Mouse (Mus musculus): ENCODE measurements at regions not wholly inside any gene's neighbourhood (a gene's known extent, or its start where the extent isn't known, plus 50 kb on each side); places are given as distances from the start of the nearest gene placed in this dataset.

- ATAC-seq (ENCODE audit: low FRiP score, low TSS enrichment) = no peak
- 72% methylated on average over 4 of the region's 4 CpGs for WGBS
- H3K27ac ChIP-seq (ENCODE audit: low read length) = peak overlapping the region; percentile 90
- H3K9ac ChIP-seq (replicated peaks; ENCODE audit: low read length) = no peak overlapping the region
- H3K4me2 ChIP-seq (replicated peaks; ENCODE audit: low read depth, low read length) = no peak overlapping the region
- H3K4me1 ChIP-seq (ENCODE audit: insufficient read depth, low read length) = peaks cover 39% of the 10 kb centered on the region
- no peaks in the 10 kb centered on the region for H3K36me3 ChIP-seq (ENCODE audit: insufficient read depth, low read length)
- no peaks in the 10 kb centered on the region for H3K9me3 ChIP-seq (ENCODE audit: low read length)
- H3K4me3 ChIP-seq (ENCODE audit: low read length) = no peak overlapping the region
- no peaks in the 10 kb centered on the region for H3K27me3 ChIP-seq (ENCODE audit: insufficient read depth, low read length)
Measured at GRCm38 (mm10) chr17:83917781-83918180, 70.0 kb upstream of the Haao start.

DNA sequence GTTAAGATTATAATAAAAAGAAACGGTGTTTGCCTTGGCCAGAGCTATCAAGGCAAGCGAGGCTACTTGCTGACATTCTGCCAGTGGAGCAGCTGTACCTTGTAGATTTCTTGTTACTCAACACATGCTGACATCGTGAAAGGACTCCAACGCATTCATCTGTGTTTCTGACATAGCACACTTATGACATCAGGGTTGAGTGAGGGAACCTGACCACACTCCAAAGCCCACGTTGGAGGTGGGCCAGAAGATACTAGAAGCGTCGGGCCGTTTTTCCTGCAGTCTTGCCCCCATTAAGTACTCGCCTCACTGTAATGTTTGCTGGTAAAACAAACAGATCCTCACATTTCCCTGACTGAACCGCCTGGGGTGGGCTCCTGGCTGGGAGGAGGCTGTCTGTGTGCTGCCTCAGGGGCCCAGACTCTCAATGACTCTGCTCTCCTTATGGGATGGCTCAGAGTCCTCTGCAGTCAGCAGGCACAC is 69.0 kb upstream of the Haao start:
- Histone ChIP-seq H3K36me3 (ENCODE audit: insufficient read depth, low read length) (no peaks in the 10 kb centered on the region), H3K9me3 (ENCODE audit: low read length) (no peaks in the 10 kb centered on the region), H3K4me1 (ENCODE audit: insufficient read depth, low read length) (peaks cover 39% of the 10 kb centered on the region), H3K27ac (ENCODE audit: low read length) (peak overlapping the region; percentile 90), H3K27me3 (ENCODE audit: insufficient read depth, low read length) (no peaks in the 10 kb centered on the region), H3K4me2 (replicated peaks; ENCODE audit: low read depth, low read length) (no peak overlapping the region), H3K9ac (replicated peaks; ENCODE audit: low read length) (peak overlapping the region; percentile 24), H3K4me3 (ENCODE audit: low read length) (no peak overlapping the region)
- 21% methylated on average over 10 of the region's 10 CpGs for WGBS
- peak; percentile 82 for ATAC-seq (ENCODE audit: low FRiP score, low TSS enrichment)

DNA sequence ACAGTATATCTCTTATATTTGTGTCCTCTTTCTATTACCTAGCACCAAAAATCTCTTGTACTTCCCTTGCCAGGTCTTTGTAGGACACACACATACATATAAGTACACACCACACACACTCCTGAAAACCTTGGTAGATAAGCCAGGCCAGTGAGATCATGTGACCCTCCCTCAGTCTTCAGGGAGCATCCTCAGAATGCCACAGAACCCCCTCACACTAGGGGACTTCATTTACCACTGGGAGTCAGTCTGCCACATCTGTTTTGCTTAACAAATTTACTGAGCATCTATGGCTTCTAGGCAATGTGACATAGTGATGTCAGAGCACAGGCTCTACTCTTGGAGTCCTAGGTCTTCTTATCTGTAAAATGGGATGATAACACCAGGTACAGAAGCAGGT is 67.3 kb upstream of the Haao start:
- no peak for ATAC-seq (ENCODE audit: low FRiP score, low TSS enrichment)
- H3K4me3 ChIP-seq (ENCODE audit: low read length) = no peak overlapping the region

GRCm38 (mm10) chr17:83914603-83915002 is 66.8 kb upstream of the Haao start:
- no peak for ATAC-seq (ENCODE audit: low FRiP score, low TSS enrichment)
- peaks cover 39% of the 10 kb centered on the region for H3K4me1 ChIP-seq (ENCODE audit: insufficient read depth, low read length)
- no peaks in the 10 kb centered on the region for H3K36me3 ChIP-seq (ENCODE audit: insufficient read depth, low read length)
- no peak overlapping the region for H3K4me3 ChIP-seq (ENCODE audit: low read length)
- H3K27ac ChIP-seq (ENCODE audit: low read length) = no peak overlapping the region
- H3K9me3 ChIP-seq (ENCODE audit: low read length) = no peaks in the 10 kb centered on the region
- no peaks in the 10 kb centered on the region for H3K27me3 ChIP-seq (ENCODE audit: insufficient read depth, low read length)
- no peak overlapping the region for H3K9ac ChIP-seq (replicated peaks; ENCODE audit: low read length)
- H3K4me2 ChIP-seq (replicated peaks; ENCODE audit: low read depth, low read length) = no peak overlapping the region
- WGBS = 80% methylated on average over 1 of the region's 1 CpGs

More for the DNA sequence above, 67.3 kb upstream of the Haao start:
- H3K9ac ChIP-seq (replicated peaks; ENCODE audit: low read length) = no peak overlapping the region
- H3K27me3 ChIP-seq (ENCODE audit: insufficient read depth, low read length) = no peaks in the 10 kb centered on the region
- no peaks in the 10 kb centered on the region for H3K9me3 ChIP-seq (ENCODE audit: low read length)
- H3K4me1 ChIP-seq (ENCODE audit: insufficient read depth, low read length) = peaks cover 39% of the 10 kb centered on the region
- no peaks in the 10 kb centered on the region for H3K36me3 ChIP-seq (ENCODE audit: insufficient read depth, low read length)
- no peak overlapping the region for H3K4me2 ChIP-seq (replicated peaks; ENCODE audit: low read depth, low read length)
- H3K27ac ChIP-seq (ENCODE audit: low read length) = no peak overlapping the region

- peak; percentile 31 for ATAC-seq (ENCODE audit: low FRiP score, low TSS enrichment)
- H3K27ac ChIP-seq (ENCODE audit: low read length) = peak overlapping the region; percentile 45
- H3K9me3 ChIP-seq (ENCODE audit: low read length) = no peaks in the 10 kb centered on the region
- H3K9ac ChIP-seq (replicated peaks; ENCODE audit: low read length) = no peak overlapping the region
- H3K4me3 ChIP-seq (ENCODE audit: low read length) = no peak overlapping the region
- WGBS = 42% methylated on average over 13 of the region's 13 CpGs
- H3K4me1 ChIP-seq (ENCODE audit: insufficient read depth, low read length) = peaks cover 37% of the 10 kb centered on the region
- no peaks in the 10 kb centered on the region for H3K36me3 ChIP-seq (ENCODE audit: insufficient read depth, low read length)
- no peaks in the 10 kb centered on the region for H3K27me3 ChIP-seq (ENCODE audit: insufficient read depth, low read length)
- no peak overlapping the region for H3K4me2 ChIP-seq (replicated peaks; ENCODE audit: low read depth, low read length)
Measured at GRCm38 (mm10) chr17:83913711-83914415, 66.1 kb upstream of the Haao start.

DNA sequence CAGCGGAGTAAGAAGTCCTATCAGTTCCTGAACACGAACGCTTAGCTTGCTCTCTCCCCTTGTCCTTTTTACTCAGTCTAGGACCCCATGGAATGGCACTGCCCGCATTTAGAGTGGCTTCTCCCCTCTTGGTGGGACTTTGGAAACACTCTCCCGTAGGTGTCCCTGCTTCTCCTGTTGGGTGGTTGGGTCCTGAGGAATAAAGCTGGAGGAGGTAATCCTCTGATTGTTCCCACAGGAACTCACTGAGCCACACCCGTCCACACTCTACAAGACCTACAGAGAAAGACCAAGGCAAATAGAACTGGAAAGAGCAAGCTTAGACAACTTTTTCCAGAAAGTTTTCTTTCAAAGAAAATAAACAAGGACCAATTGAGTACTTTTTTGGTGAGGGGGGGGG is 64.7 kb upstream of the Haao start:
- no peak overlapping the region for H3K4me2 ChIP-seq (replicated peaks; ENCODE audit: low read depth, low read length)
- no peaks in the 10 kb centered on the region for H3K9me3 ChIP-seq (ENCODE audit: low read length)
- no peaks in the 10 kb centered on the region for H3K36me3 ChIP-seq (ENCODE audit: insufficient read depth, low read length)
- H3K4me3 ChIP-seq (ENCODE audit: low read length) = no peak overlapping the region
- H3K4me1 ChIP-seq (ENCODE audit: insufficient read depth, low read length) = peaks cover 29% of the 10 kb centered on the region
- ATAC-seq (ENCODE audit: low FRiP score, low TSS enrichment) = no peak
- H3K9ac ChIP-seq (replicated peaks; ENCODE audit: low read length) = no peak overlapping the region
- H3K27me3 ChIP-seq (ENCODE audit: insufficient read depth, low read length) = no peaks in the 10 kb centered on the region
- no peak overlapping the region; the same call in 1 of the 2 replicates for H3K27ac ChIP-seq (ENCODE audit: low read length)
- 94% methylated on average over 6 of the region's 6 CpGs for WGBS

DNA sequence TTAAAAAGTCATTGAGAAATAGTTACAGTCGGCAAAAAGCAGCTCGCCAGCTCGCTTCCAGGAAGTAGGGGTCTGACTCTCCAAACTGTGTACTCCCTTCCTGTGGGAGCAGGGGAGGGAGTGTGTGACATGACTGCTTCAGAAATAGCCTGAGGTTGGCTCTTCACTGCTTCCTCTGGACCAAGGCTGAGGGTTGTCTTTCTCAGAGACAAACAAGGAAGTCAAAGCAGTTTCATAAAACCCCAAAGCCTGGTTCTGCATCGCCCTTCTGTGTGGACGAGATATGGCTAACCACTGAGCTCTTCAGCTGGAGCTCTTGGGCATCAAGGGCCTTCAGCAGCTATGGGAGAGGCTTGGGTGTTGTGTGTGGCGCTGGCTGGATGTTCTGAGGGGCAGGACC is 61.0 kb upstream of the Haao start:
- Histone ChIP-seq H3K27me3 (ENCODE audit: insufficient read depth, low read length) (no peaks in the 10 kb centered on the region), H3K36me3 (ENCODE audit: insufficient read depth, low read length) (no peaks in the 10 kb centered on the region), H3K4me3 (ENCODE audit: low read length) (no peak overlapping the region), H3K27ac (ENCODE audit: low read length) (no peak overlapping the region), H3K4me1 (ENCODE audit: insufficient read depth, low read length) (peaks cover 6% of the 10 kb centered on the region), H3K9me3 (ENCODE audit: low read length) (no peaks in the 10 kb centered on the region), H3K9ac (replicated peaks; ENCODE audit: low read length) (no peak overlapping the region), H3K4me2 (replicated peaks; ENCODE audit: low read depth, low read length) (no peak overlapping the region)
- 79% methylated on average over 6 of the region's 6 CpGs for WGBS
- ATAC-seq (ENCODE audit: low FRiP score, low TSS enrichment) = no peak

GRCm38 (mm10) chr17:83907538-83907937 is 59.8 kb upstream of the Haao start:
- H3K9me3 ChIP-seq (ENCODE audit: low read length) = no peaks in the 10 kb centered on the region
- H3K27me3 ChIP-seq (ENCODE audit: insufficient read depth, low read length) = no peaks in the 10 kb centered on the region
- H3K27ac ChIP-seq (ENCODE audit: low read length) = no peak overlapping the region
- H3K4me2 ChIP-seq (replicated peaks; ENCODE audit: low read depth, low read length) = no peak overlapping the region
- H3K4me1 ChIP-seq (ENCODE audit: insufficient read depth, low read length) = no peaks in the 10 kb centered on the region
- no peak for ATAC-seq (ENCODE audit: low FRiP score, low TSS enrichment)
- no peak overlapping the region for H3K4me3 ChIP-seq (ENCODE audit: low read length)
- no peaks in the 10 kb centered on the region for H3K36me3 ChIP-seq (ENCODE audit: insufficient read depth, low read length)
- 85% methylated on average over 3 of the region's 3 CpGs for WGBS
- no peak overlapping the region for H3K9ac ChIP-seq (replicated peaks; ENCODE audit: low read length)

- Histone ChIP-seq H3K27ac (ENCODE audit: low read length) (no peak overlapping the region), H3K9ac (replicated peaks; ENCODE audit: low read length) (no peak overlapping the region), H3K4me2 (replicated peaks; ENCODE audit: low read depth, low read length) (no peak overlapping the region), H3K4me1 (ENCODE audit: insufficient read depth, low read length) (peaks cover 5% of the 10 kb centered on the region; the same call in 1 of the 2 replicates), H3K4me3 (ENCODE audit: low read length) (no peak overlapping the region), H3K27me3 (ENCODE audit: insufficient read depth, low read length) (no peaks in the 10 kb centered on the region), H3K9me3 (ENCODE audit: low read length) (no peaks in the 10 kb centered on the region), H3K36me3 (ENCODE audit: insufficient read depth, low read length) (no peaks in the 10 kb centered on the region)
- 86% methylated on average over 12 of the region's 12 CpGs for WGBS
- no peak for ATAC-seq (ENCODE audit: low FRiP score, low TSS enrichment)
Measured at GRCm38 (mm10) chr17:83906751-83907537, 59.2 kb upstream of the Haao start.

GRCm38 (mm10) chr17:83903467-83903866 is 55.7 kb upstream of the Haao start:
- Histone ChIP-seq H3K4me2 (replicated peaks; ENCODE audit: low read depth, low read length) (no peak overlapping the region), H3K4me1 (ENCODE audit: insufficient read depth, low read length) (peaks cover 11% of the 10 kb centered on the region; the same call in 1 of the 2 replicates), H3K9ac (replicated peaks; ENCODE audit: low read length) (no peak overlapping the region), H3K27ac (ENCODE audit: low read length) (no peak overlapping the region), H3K9me3 (ENCODE audit: low read length) (no peaks in the 10 kb centered on the region), H3K27me3 (ENCODE audit: insufficient read depth, low read length) (no peaks in the 10 kb centered on the region), H3K36me3 (ENCODE audit: insufficient read depth, low read length) (no peaks in the 10 kb centered on the region), H3K4me3 (ENCODE audit: low read length) (no peak overlapping the region)
- ATAC-seq (ENCODE audit: low FRiP score, low TSS enrichment) = peak; percentile 77
- 5% methylated on average over 7 of the region's 7 CpGs for WGBS
